Mouse (Mus musculus) adrenal gland, adult 10 weeks (tissue): ENCODE results near the gene Rpl37a. TPM values are rescaled to one million over a fixed set of nuclear protein-coding genes. Genes with fewer than 3 reads are reported as not detected.

Experiments used
- polyA plus RNA-seq: library from polyadenylated mRNA; stranded (reverse); fragments of 350-450 nt; fragmentation: Illumina TruSeq; extraction: RNeasy Lipid Tissue Mini Kit (QIAGEN cat#74804); gene quantifications from one replicate; pipeline ENCODE4 v1.2.3, GENCODE M21; 2014; ENCODE audit warnings: low read depth, low replicate concordance

The Rpl37a gene
- 32.1 TPM for polyA plus RNA-seq

DNA sequence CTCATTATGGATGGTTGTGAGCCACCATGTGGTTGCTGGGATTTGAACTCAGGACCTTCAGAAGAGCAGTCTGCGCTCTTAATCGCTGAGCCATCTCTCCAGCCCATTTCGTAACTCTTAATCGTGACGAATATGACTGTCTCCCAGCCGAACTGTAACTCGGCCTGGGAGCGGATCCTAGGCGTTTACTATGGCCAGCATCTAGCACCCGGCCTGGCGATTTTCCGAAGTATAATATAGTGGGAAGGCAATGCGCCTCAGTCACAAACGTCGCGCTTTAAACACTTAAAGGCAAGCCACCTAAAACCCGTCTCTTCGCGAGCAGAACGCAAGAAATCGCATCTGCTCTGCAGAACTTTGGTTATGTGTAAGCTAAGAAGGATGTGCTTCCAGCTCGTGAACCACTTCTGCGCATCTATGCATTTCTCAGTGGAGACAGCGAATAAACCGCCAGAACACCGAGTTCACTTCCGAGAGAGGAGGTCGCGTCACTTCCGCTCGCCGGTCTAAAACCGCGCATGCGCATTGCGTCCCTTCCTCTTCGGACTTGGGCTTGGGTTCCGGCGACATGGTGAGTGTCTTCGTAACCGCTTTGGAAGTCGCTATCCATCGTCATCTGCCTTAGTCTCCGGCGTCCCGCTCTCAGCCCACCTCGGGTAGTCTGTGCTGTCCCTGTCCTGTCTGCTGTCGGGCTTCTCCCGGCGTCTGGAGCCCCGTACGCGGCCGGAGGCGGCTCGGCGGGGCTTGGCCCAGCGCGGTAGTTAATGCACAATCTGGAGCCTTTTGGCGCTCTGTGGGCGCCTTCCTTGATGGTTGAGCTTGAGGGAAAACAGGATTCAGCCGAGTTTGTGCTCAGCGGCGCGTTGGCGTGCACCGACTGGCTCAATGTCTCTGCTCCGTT lies at the start of gene Rpl37a:
Rpl37a (plus strand) TSS at position 538 of the 901 bp plus-strand sequence.

DNA sequence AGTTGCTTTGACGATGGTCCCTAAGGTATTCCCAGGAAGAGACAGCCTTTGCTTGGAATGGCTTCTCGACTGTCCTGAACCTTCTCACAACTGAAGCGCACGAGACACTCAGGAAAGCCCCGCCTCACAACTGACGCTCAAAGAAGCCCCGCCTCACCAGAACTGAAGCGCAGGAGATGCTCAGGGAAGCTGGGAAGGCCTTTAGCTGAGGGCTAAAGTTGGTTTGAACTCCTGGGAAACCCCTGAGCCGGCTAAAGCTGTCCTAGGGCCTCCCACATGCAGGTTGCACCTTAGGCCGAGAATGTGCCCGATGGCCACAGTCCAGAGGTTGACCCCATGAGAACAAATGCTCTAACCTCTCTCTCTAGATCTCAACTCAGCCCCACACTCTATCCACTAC lies 10.6 kb upstream of the Rpl37a start, which contains the start of gene Ankar:
Ankar (minus strand) TSS at position 101 of the 400 bp plus-strand sequence.

Other genes with a start within 250 kb of the Rpl37a start
- gene March4, start 174.4 kb upstream of the Rpl37a start, polyA plus RNA-seq, result 0.12 TPM
- gene Smarcal1, start 128.0 kb upstream of the Rpl37a start, polyA plus RNA-seq, result 7.7 TPM
- gene Ankar, start 10.7 kb upstream of the Rpl37a start, polyA plus RNA-seq, result not detected
- not detected for gene Igfbp2, start 113.2 kb downstream of the Rpl37a start, polyA plus RNA-seq
- gene Igfbp5, start 163.6 kb downstream of the Rpl37a start, polyA plus RNA-seq, result 87.0 TPM